Mouse (Mus musculus) cerebellum, postnatal 14 days (tissue): ENCODE measurements at regions not wholly inside any gene's neighbourhood (a gene's known extent, or its start where the extent isn't known, plus 50 kb on each side); places are given as distances from the start of the nearest gene placed in this dataset.

Source experiments
- DNase-seq, 2 experiments: peaks; one replicate each; pipeline ENCODE4 v3.0.0; 2021; ENCODE audit warnings: mixed read lengths in 2 of 2

- no peak for DNase-seq
Measured at GRCm38 (mm10) chr8:82265745-82266144, 137.3 kb downstream of the Il15 start.

GRCm38 (mm10) chr8:82262196-82262595 lies 140.8 kb downstream of the Il15 start:
- no peak for DNase-seq

GRCm38 (mm10) chr8:82260613-82261012 lies 142.4 kb downstream of the Il15 start:
- no peak for DNase-seq

GRCm38 (mm10) chr8:82255815-82256214 lies 147.2 kb downstream of the Il15 start:
- DNase-seq = no peak

GRCm38 (mm10) chr8:82252406-82252805 lies 150.6 kb downstream of the Il15 start:
- no peak for DNase-seq

GRCm38 (mm10) chr8:82249841-82250577 lies 153.0 kb downstream of the Il15 start:
- DNase-seq = no peak

- no peak for DNase-seq
Measured at GRCm38 (mm10) chr8:82244076-82244475, 158.9 kb downstream of the Il15 start.

GRCm38 (mm10) chr8:82229883-82230282 lies 173.1 kb downstream of the Il15 start:
- no peak for DNase-seq

- DNase-seq = no peak
Measured at GRCm38 (mm10) chr8:82201746-82202145, 201.3 kb downstream of the Il15 start.

- DNase-seq = no peak
Measured at GRCm38 (mm10) chr8:82200176-82200575, 202.8 kb downstream of the Il15 start.

- DNase-seq = peak in 1 of 2 experiments; percentile 2
Measured at GRCm38 (mm10) chr8:82196504-82196903, 206.5 kb downstream of the Il15 start.

GRCm38 (mm10) chr8:82195112-82195511 lies 207.9 kb downstream of the Il15 start:
- DNase-seq = no peak

- DNase-seq = no peak
Measured at GRCm38 (mm10) chr8:82191011-82191410, 212.0 kb downstream of the Il15 start.

GRCm38 (mm10) chr8:82187138-82187880 lies 215.7 kb downstream of the Il15 start:
- DNase-seq = no peak

GRCm38 (mm10) chr8:82184022-82184421 lies 219.0 kb downstream of the Il15 start:
- no peak for DNase-seq
